In the genomic region with DNA sequence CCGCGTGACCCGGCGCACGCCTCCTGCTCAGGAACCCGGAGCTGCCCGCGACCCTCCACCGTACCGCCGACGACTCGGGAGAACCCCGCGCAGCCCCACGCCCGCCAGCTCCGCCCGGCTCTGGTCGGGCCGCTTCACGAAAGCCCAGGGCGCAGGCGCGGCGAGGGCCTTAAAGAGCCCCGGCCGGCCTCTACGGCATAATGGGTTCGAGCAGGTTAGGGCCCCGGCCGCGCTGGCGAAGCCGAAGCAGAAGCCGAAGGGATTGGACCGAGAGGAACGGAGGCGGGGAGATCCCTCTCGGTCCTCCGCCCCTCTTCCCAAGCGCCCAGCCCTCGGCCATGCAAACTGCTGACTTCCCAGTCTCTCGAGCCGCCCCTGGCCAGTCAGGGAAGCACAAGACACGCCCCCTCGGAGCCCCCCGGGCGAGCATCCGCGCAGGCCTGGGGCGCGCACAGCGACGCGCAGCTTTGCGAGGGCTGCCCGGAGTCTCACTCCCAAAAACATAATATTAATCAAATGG, we compare ENCODE assay signal across 8 mouse cellular contexts. TPM values are rescaled to one million over a fixed set of nuclear protein-coding genes. Genes with fewer than 3 reads are reported as not detected.
DNase-seq lines count a peak whose midpoint lies in the region; ATAC-seq lines count a peak whose summit lies in the region.

No protein-coding gene starts in this region.

- no peaks in the 10 kb centered on the region for H3K27me3 ChIP-seq in intestine, embryonic 14.5 days (replicated peaks; ENCODE audit: control insufficient read depth, insufficient read depth, low read length)

- H3K4me3 ChIP-seq in intestine, embryonic 14.5 days (ENCODE audit: low read depth, low read length), result peak overlapping the region; percentile 91

- peaks cover 20% of the 10 kb centered on the region for H3K4me1 ChIP-seq in intestine, embryonic 14.5 days (replicated peaks; ENCODE audit: control insufficient read depth, insufficient read depth, low read length)

- H3K9me3 ChIP-seq in intestine, embryonic 14.5 days (ENCODE audit: control insufficient read depth, low read length), result no peaks in the 10 kb centered on the region

- no peaks in the 10 kb centered on the region for H3K36me3 ChIP-seq in intestine, embryonic 14.5 days (ENCODE audit: control insufficient read depth, insufficient read depth, low read length)

- H3K9ac ChIP-seq in intestine, embryonic 14.5 days (ENCODE audit: low read length), result peak overlapping the region; percentile 91

- intact Hi-C loops in left cerebral cortex, postnatal 10 days (cut with DNase I), result no loop called here

- H3K4me2 ChIP-seq in intestine, embryonic 14.5 days (ENCODE audit: low read length), result peak overlapping the region; percentile 54

- WGBS in intestine, embryonic 14.5 days, result under 1% methylated on average over 58 of the region's 58 CpGs

- ATAC-seq in intestine, embryonic 14.5 days (replicated peaks; ENCODE audit: low FRiP score, low TSS enrichment, low read depth), result peak; percentile 99
- peak; percentile 71 for ATAC-seq in megakaryocyte progenitor cell, adult 5-6 weeks (replicated peaks; ENCODE audit: poor library complexity)

- H3K27ac ChIP-seq in intestine, embryonic 14.5 days (ENCODE audit: low read depth), result peak overlapping the region; percentile 98

- DNase-seq in adrenal gland, adult 2 months, result peak; percentile 98
- peak; percentile 98 for DNase-seq in embryo, embryonic 11 days
- peak; percentile 93 for DNase-seq in gastrocnemius, postnatal 25 days
- peak; percentile 91 for DNase-seq in intestine, embryonic 14.5 days (ENCODE audit: low spot score)
- DNase-seq in left cerebral cortex, postnatal 10 days (ENCODE audit: extremely low spot score in 1 of 2, low spot score in 2 of 2), result peak; percentile 88 to 96
- peak; percentile 82 for DNase-seq in right cerebral cortex, postnatal 14 days
- DNase-seq in urinary bladder, postnatal 25 days (ENCODE audit: low spot score), result peak; percentile 80

RNA-seq across cellular contexts. Expression of a gene that starts 5.9 kb away (rescaled TPM):
- 10 to 100 TPM; 55.3 to 61.6 TPM for total RNA-seq in adrenal gland, adult 2 months (2021)
- 14.2 and 15.7 TPM in 2 replicates for polyA plus RNA-seq in adrenal gland, adult 2 months (2012; rRNA removed)
- total RNA-seq in gastrocnemius, postnatal 25 days (2021), result 10 to 100 TPM; 13.2 to 13.6 TPM
- 63.6 and 69.7 TPM in 2 replicates for polyA plus RNA-seq in intestine, embryonic 14.5 days (2014; fragmentation: Nextera tagmentation; extraction: Ambion mirVana)
- 10 to 100 TPM; 67.0 to 72.2 TPM for total RNA-seq in left cerebral cortex, postnatal 10 days (2021)
- total RNA-seq in megakaryocyte progenitor cell, adult 5-6 weeks (2015), result 19.5 and 21.4 TPM in 2 replicates
- 12.2 and 16.6 TPM in 2 replicates for total RNA-seq in megakaryocyte progenitor cell, adult 5-6 weeks (2017)

RNA-seq across cellular contexts. Expression of a gene that starts 31.3 kb away (rescaled TPM):
- total RNA-seq in adrenal gland, adult 2 months (2021), result 10 to 100 TPM; 45.6 to 62.3 TPM
- polyA plus RNA-seq in adrenal gland, adult 2 months (2012; rRNA removed), result 9.9 and 18.3 TPM in 2 replicates
- total RNA-seq in gastrocnemius, postnatal 25 days (2021), result 10 to 100 TPM; 29.8 to 35.7 TPM
- polyA plus RNA-seq in intestine, embryonic 14.5 days (2014; fragmentation: Nextera tagmentation; extraction: Ambion mirVana), result 74.8 and 83.7 TPM in 2 replicates
- 100 to 1,000 TPM; 109 to 116 TPM for total RNA-seq in left cerebral cortex, postnatal 10 days (2021)
- total RNA-seq in megakaryocyte progenitor cell, adult 5-6 weeks (2015), result 475 and 483 TPM in 2 replicates
- total RNA-seq in megakaryocyte progenitor cell, adult 5-6 weeks (2017), result 228 and 280 TPM in 2 replicates

RNA-seq across cellular contexts. Expression of a gene that starts 39.1 kb away (rescaled TPM):
- total RNA-seq in adrenal gland, adult 2 months (2021), result not detected
- polyA plus RNA-seq in adrenal gland, adult 2 months (2012; rRNA removed), result not detected in 2 replicates
- total RNA-seq in gastrocnemius, postnatal 25 days (2021), result not detected
- polyA plus RNA-seq in intestine, embryonic 14.5 days (2014; fragmentation: Nextera tagmentation; extraction: Ambion mirVana), result 0.14 and 0.38 TPM in 2 replicates
- not detected for total RNA-seq in left cerebral cortex, postnatal 10 days (2021)
- not detected in 2 replicates for total RNA-seq in megakaryocyte progenitor cell, adult 5-6 weeks (2015)
- total RNA-seq in megakaryocyte progenitor cell, adult 5-6 weeks (2017), result not detected in 2 replicates

Comparison
In these comparisons a context has a peak if more than half of its experiments do, and no peak if none do; other contexts are left out.
1. Peak in every context shown above with its lines: DNase-seq, ATAC-seq, H3K4me3 ChIP-seq and H3K27ac ChIP-seq.